Mouse (Mus musculus) mouse embryonic stem cell (cell line): ENCODE measurements around the gene Tefm.

Experiments
- in situ Hi-C, 2 experiments: fragments of 300-500 bp; cut with MboI; formaldehyde crosslinking; loops; 1 replicate in 1 of 2; 3 replicates in 1 of 2; pipeline ENCODE4 v1.14.3; 2019 to 2020; ENCODE audit warnings: low sequenced_read_pairs in 2 of 2, low pct_unique_long_range_greater_than_20kb in 1 of 2, mixed read lengths in 1 of 2; ENCODE audit not compliant: unreplicated experiment in 1 of 2

Gene Tefm

GRCm38 (mm10) chr11:80135954-80136683, 5.9 kb downstream of the Tefm start:
- in situ Hi-C loops: loop anchor here in 1 of 2 experiments (5.0 kb wide), 1 partner anchor 41 kb away; no protein-coding TSS in a partner anchor

GRCm38 (mm10) chr11:80134744-80135143, 7.2 kb downstream of the Tefm start:
- in situ Hi-C loops: loop anchor here in 1 of 2 experiments (5.0 kb wide), 1 partner anchor 43 kb away; no protein-coding TSS in a partner anchor

- in situ Hi-C loops: no loop called here
Measured at GRCm38 (mm10) chr11:80132050-80132449, 9.9 kb downstream of the Tefm start.

- in situ Hi-C loops: no loop called here
Measured at GRCm38 (mm10) chr11:80116411-80116810, 25.6 kb downstream of the Tefm start.

- in situ Hi-C loops: no loop called here
Measured at GRCm38 (mm10) chr11:80104407-80104806, 37.6 kb downstream of the Tefm start.

GRCm38 (mm10) chr11:80101298-80101697, 40.7 kb downstream of the Tefm start:
- in situ Hi-C loops: no loop called here

- in situ Hi-C loops: no loop called here
Measured at GRCm38 (mm10) chr11:80098444-80099056, 43.4 kb downstream of the Tefm start.

GRCm38 (mm10) chr11:80090555-80091164, 51.3 kb downstream of the Tefm start:
- in situ Hi-C loops: no loop called here

GRCm38 (mm10) chr11:80089817-80090214, 52.2 kb downstream of the Tefm start:
- in situ Hi-C loops: no loop called here

GRCm38 (mm10) chr11:80088917-80089816, 52.8 kb downstream of the Tefm start, which contains the start of gene Atad5:
Atad5 (plus strand) TSS chr11:80089400.
- in situ Hi-C loops: no loop called here

GRCm38 (mm10) chr11:80086844-80087243, 55.1 kb downstream of the Tefm start:
- in situ Hi-C loops: no loop called here
